Mouse (Mus musculus) heart, adult 18-20 months (tissue): ENCODE measurements around the gene Vegfb. TPM values are rescaled to one million over a fixed set of nuclear protein-coding genes. Genes with fewer than 3 reads are reported as not detected.

ENCODE experiments used
- DNase-seq, 2 experiments: peaks; one replicate each; pipeline ENCODE4 v3.0.0; 2021 to 2022; ENCODE audit warnings: mixed read lengths in 1 of 2
- long read RNA-seq, 2 experiments: library from polyadenylated mRNA; stranded (forward); transcript quantifications; one replicate each; pipeline ENCODE4 v2.0.0; 2021
- total RNA-seq, 2 experiments: library from RNA; stranded (reverse); gene quantifications; 2 replicates each; pipeline ENCODE4 v1.2.3; 2021

The Vegfb gene
- total RNA-seq: 100 to 1,000 TPM; 462 to 481 TPM
- long read RNA-seq, experiment 1, transcript Vegfb-202 (7 exons, 1,158 nt): major isoform, 205 of 437 reads
- long read RNA-seq, experiment 1, transcript Vegfb-201 (7 exons, 1,281 nt): minor isoform, 118 of 437 reads
- long read RNA-seq, experiment 1, partial matches to known transcripts: 74 of 437 reads
- long read RNA-seq, experiment 1, other reads (novel, unspliced or antisense): 40 of 437 reads
- long read RNA-seq, experiment 2, transcript Vegfb-202 (7 exons, 1,158 nt): major isoform, 99 of 259 reads
- long read RNA-seq, experiment 2, transcript Vegfb-201 (7 exons, 1,281 nt): minor isoform, 65 of 259 reads
- long read RNA-seq, experiment 2, partial matches to known transcripts: 71 of 259 reads
- long read RNA-seq, experiment 2, other reads (novel, unspliced or antisense): 24 of 259 reads

DNA sequence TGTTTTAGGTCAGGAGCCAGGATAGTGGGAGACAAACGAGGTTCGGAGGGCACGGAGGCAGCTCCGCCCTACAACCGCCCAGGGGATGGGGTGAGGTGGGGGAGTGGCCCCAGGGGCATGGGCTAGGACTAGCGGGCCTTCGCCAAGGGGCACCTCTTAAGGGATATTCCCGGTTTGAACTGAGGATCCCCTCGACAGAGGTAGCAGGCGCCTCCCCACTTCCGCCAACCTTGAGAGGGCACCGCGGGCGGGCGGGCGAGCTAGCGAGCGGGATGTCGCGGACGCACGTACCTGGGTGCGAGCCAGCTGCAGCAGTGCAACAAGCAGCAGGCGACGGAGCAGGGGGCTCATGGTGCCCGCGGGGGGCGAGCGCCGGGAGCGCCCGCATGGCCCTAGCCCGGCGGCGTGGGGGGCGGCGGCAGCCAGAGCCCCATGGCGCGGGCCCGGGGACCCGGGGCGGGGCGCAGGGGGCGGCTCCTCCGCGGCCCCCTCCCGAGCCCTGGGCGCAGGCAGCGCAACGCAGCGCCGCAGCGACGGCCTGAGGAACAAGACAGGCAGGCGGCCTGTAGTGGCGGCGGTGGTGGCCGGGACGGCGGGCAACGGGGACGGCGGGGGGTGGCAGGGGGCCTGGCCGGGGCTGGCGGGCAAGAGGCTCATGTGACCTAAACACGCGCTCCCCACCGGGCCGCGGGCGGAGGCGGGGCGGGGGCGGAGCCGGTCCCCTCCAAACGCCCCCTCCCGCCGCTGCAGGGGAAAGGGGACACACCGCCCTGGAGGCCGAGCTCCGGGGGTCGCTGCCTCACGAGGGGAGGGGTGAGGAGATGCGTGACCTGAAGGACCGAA, at the start of gene Vegfb:
TSS of gene Vegfb (minus strand) at position 591 of the 843 bp plus-strand sequence.
- DNase-seq: peak; percentile 81

DNA sequence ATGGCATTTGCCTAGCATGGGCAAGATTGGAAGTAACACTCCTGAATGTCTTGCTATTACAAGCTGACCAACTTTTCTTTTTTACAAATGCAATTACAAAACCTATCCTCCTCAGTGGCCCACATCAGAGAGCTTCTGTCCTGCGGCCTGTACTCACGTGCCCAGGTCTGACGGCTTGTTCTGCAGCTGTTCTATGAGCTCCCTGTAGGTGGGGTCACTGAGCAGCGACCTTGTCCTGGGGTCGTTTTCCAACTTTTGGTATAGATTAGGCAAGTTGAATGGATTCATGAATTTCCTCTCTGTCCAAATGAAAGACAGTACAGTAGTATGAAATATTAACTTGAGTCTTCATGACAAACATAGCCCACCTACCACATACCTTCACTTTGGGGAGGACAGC, 46.6 kb upstream of the Vegfb start:
- no peak for DNase-seq

DNA sequence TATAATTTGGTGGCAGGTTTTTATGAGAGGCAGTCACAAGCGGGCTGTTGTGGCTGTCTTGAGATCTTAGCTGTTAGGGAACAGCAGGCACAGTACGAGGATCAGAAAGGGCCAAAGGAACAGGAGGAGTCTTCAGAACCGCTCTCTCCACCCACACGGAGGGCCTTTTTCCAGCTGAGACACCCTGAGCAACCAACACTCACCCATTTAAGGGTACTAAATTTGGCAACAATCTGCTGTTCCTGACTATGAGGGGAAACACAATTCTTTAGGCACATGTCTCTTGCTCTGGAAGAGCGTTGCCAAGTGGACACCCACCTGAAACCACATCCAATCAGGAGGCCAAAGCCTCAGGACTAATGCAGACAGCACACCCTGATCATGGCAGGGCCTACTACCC, 42.1 kb upstream of the Vegfb start:
- DNase-seq: no peak

DNA sequence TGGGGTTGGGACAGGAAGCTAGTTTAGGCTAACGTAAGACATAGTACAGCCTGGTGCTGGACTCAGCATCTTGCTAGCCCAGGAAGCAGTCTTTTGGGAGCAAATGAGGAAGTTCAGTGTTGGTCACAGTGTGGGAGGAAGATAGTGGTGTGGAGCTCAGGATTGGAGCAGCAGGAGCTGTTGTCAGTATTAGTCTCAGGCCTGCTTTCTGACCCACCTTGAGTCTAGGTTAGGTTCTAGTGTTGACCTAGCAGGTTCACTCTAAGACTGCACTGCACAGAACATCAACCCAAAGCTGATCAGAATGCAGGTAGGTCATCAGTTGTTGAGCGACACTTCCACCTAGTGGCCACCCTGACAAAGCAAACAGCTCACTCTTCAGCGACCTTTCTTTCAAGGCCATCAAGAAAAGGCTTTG, 32.8 kb upstream of the Vegfb start:
- peak; percentile 65 to 72 for DNase-seq

DNA sequence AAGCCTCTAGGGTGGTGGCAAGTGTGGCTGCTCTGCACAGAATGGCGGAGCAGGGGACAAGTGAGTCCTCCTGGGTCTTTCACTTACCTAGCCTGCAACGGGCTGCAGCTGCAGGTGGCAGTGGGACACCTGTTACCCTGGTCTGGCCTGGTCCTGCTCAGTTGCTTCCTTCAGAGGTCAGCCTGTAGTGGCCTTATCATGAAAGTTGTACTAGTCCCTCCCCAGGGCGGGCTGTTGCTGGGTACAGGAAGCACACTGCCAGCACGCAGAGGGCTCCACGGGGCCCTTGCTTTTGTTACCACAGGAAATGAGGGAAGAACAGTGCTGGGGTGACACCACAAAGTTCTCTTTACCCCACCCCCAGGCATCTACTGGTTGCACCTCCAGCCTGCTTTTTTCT, 31.7 kb upstream of the Vegfb start, which contains the start of gene Fermt3:
TSS of gene Fermt3 (minus strand) at position 279 of the 400 bp plus-strand sequence.
- DNase-seq: peak; percentile 52 to 82

DNA sequence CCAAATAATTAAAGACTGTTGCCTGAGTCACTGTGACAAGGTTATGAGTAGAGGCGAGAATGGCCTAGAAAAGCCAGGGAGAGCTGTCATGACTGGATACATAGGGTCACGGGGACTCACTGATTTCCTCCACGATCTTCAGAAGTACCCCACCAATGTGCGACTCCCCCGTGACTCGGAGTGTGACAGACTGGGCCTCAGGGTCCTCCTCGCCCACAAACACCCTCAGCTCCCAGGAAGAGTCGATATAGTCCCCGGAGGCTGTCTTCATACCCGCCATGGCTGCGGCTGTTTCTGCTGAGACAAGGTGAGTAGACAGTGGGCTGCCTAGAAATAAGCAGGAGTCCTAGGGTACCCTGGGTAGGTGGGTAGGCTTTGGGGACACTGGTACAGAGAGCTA, 31.1 kb upstream of the Vegfb start:
- peak in 1 of 2 experiments; percentile 11 for DNase-seq

DNA sequence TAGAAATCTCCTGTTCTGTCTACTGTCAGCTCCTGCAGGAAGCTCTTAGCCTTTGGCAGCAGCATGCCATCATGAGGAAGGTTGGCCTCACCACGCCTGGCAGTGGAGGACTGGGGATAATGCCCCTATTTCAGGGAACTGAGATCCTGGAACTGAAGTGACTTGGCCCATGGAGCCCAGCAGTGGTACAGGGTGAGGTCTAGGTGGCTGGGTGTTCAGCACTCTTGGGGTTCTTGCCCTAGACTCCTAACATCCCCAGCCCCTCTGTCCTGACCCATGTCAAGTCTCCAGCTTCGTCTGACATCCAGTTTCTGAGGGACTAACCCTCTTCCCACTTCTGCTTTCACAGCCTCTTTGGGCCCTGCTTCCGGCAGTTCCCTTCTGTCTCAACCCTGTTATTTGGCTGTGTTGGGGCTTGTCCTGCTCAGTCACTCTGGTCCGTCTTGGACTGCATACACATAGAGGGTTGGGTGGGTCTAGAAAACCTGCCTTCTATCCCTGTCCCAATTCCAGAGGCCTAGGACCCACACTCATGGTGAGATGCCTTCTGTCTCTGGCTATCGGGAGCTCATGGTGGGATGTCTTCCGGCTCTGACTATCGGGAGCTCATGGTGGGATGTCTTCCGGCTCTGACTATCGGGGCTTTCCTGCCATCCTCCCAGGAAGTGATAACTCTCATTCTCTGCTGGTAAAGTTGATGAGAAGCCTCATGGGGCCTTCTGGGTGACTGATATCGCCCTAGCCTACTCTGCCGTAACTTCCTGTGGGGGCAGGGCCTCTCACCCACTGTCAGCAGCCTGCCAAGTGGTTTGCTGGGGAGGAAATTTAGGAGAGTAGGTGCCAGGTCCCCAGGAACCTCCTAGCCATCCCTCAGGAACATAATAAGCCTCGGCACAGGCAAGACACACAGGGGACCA, 30.3 kb upstream of the Vegfb start:
- DNase-seq: peak; percentile 24 to 46

- no peak for DNase-seq
These were observed 27.2 kb upstream of the Vegfb start for GRCm38 (mm10) chr19:7014481-7015135.

- no peak for DNase-seq
These were observed 26.5 kb upstream of the Vegfb start for GRCm38 (mm10) chr19:7013984-7014383.

GRCm38 (mm10) chr19:7012426-7012825, 25.0 kb upstream of the Vegfb start:
- no peak for DNase-seq

DNA sequence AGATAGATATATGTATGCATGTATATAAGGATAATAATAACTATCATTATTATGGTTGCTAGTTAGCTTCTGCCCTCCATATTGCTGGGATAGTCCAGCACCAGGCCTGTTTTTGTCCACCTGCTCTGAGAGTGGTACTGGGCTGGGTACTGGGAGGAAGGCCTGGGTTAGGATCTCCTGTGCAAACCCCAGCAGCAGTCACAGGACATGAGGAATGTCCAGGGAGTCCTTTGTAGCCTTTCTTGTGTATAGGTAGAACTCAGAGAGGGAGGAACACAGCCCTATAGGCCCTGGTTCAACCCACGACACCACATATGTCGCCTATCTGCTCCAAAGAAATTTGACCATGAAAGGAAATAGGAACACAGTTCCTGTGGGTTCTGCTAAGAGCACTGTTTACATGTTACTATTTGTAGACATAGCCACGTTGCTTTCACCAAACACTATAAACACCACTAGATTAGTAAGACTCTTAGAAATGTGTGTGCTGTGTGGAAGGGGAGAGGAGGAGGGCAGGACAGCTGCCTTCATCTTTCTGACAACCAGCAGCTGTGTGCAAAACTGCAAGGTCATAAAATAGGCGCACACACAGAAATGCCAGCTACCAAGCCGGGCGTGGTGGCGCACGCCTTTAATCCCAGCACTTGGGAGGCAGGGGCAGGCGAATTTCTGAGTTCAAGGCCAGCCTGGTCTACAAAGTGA, 19.6 kb upstream of the Vegfb start:
- no peak for DNase-seq

GRCm38 (mm10) chr19:6999360-7000063, 12.1 kb upstream of the Vegfb start:
- no peak for DNase-seq

DNA sequence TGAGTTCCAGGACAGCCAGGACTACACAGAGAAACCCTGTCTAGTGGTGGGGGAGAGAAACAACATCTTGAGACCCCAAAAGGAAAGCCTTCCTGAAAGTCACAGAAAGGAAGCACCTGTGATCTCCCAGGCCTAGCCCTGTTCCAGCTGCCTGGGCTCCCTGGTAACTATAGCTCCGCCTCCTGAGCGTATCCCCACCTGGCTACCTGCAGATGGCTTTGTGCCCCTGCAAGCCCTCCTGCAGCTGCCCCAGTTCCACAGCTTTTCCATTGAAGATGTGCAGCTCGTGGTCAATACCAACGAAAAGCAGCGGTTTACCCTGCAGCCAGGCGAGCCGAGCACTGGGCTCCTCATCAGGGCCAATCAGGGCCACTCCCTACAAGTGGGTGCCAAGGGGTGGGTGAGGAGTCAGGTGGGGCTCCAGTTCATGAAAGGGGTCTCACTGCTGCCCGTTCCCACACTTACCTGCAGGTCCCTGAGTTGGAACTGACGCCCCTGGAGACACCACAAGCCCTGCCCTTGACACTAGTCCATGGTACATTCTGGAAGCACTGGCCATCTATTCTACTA, 10.4 kb upstream of the Vegfb start:
- DNase-seq: no peak

DNA sequence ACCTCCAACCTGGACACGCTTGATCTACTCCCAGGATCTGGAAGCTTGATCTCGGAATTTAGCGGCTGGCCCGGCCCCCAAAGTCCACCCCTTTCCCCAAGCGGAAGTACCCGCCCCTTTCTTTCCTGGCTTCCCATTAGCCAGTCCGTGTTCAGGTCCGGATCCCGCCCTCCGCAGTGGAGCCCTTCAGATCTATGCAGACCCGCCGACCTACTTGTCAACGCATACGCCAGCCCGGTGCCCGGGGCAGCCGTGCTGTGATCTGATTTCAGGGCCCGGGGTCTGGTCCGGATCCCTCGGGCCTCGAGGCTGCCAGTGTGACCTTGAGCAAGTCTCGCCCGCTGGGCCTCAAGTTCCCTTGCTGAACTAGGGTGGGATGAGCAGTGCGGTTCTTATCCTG, 8.6 kb upstream of the Vegfb start, which contains the start of the genes Nudt22 and Trpt1:
TSS of gene Nudt22 (minus strand) at position 112 of the 400 bp plus-strand sequence.
TSS of gene Trpt1 (plus strand) at position 126 of the 400 bp plus-strand sequence.
- peak; percentile 94 to 95 for DNase-seq

DNA sequence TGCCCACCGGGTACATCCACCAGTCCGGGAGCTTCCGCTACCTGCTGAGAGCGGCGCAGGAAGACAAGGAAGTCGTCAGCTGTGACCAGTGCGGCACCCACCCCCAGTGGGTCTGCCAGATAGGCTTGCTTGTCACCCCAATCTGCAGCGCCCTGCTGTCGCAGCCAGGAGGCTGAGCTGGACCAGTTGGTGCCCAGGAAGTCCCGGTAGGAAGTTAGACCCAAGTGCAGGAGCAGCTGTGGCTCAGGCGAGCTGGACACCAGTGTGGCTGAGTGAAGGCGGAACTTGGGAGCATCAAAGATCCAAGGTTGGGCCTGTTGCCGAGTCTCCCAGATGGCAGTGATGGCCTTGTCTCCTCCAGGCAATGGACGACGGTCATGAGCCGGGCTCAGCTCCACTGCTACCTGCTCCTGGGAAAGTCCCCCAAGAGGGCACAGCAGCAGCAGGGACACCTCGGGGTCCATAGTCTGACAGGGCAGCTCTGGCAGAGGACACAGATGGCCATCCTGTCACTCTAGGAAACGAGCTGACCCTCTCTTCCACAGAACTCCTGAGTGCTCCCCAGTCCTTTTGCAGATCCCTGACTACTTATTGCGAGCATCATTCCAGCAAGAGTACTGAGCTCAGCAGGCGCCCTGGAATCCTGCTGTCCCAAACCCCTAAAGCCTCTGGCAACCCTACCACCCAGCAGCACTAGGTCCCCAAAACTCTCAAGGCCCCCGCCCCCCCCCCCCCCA, 8.0 kb upstream of the Vegfb start:
- DNase-seq: peak in 1 of 2 experiments; percentile 43

GRCm38 (mm10) chr19:6994489-6994888, 7.0 kb upstream of the Vegfb start:
- DNase-seq: no peak

GRCm38 (mm10) chr19:6994002-6994401, 6.6 kb upstream of the Vegfb start:
- no peak for DNase-seq

DNA sequence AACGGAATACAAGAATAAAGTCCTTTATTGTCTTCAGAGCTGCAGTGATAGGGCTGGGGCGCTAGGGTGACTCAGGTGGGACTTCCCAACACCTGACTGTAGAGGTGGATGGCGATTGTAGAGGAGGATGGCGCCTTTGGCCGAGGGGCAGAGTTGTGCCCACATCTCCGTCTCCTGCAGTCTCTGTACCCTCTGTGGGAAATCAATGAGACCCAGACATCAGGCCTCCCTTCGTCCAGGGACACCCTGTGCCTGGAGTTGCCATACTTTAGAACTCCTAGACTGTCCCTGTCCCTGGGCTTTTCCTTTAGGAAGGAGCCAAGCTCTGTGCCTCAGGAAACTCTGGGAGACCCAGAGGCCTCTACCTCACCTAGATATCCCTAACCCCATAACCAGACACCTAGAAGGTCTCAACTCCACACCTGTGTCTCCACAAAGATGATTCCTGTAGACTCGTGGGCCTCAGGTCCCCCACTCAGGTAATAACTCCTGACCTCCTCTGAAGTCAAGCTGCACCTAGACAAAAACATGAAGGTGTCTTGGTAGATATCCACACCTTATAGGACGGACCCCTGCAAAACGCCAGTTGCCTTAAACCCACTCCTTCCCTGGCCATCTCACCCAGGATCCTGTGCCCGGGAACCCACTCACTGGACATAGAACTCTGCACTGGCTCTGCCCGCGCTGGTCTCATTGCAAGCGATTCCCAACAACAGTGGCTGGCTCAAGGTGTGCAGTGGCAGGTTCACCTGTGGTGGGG, 5.7 kb upstream of the Vegfb start:
- DNase-seq: no peak
